Mouse (Mus musculus) left cerebral cortex, postnatal 10 days (tissue): ENCODE results near the gene Sirt1. TPM values are rescaled to one million over a fixed set of nuclear protein-coding genes. Genes with fewer than 3 reads are reported as not detected.

Experiments
- DNase-seq, 2 experiments: peaks; one replicate each; pipeline ENCODE4 v3.0.0; 2021 to 2022; ENCODE audit warnings: low spot score in 2 of 2, mixed read lengths in 1 of 2; ENCODE audit errors: extremely low spot score in 1 of 2
- intact Hi-C: fragments of 180-260 bp; cut with DNase I; formaldehyde crosslinking; loops from one replicate; pipeline ENCODE4 v1.15.1; 2025
- total RNA-seq, 2 experiments: library from RNA; stranded (reverse); gene quantifications; 2 replicates each; pipeline ENCODE4 v1.2.3; 2021

The Sirt1 gene
- total RNA-seq, 2 experiments from 2014 or later, result 12.8 TPM

DNA sequence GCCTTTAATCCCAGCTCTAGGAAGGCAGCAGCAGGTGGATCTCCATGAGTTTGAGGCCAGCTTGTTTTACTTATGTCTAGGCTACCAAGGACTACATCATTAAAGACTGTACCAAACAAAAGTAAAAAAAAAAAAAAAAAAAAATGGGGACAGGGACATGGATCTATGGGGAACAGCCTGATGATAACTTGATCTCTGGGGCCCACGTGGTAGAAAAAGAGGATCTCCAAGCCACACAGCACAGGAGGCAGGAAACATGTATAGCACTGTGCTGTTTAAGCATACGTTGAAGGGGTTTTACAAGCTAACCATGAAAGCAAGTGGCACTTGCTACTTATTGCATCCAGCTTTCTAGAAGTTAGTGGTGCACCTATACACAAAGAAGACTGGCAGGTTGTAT is 40.2 kb downstream of the Sirt1 start:
- no peak for DNase-seq
- intact Hi-C loops, result no loop called here

- peak; percentile 79 to 93 for DNase-seq
- intact Hi-C loops, result loop anchor here (5.0 kb wide), 1 partner anchor 38 kb away; no protein-coding TSS in a partner anchor
These were observed 42.4 kb downstream of the Sirt1 start for GRCm38 (mm10) chr10:63338914-63339643.

- intact Hi-C loops, result loop anchor here (5.0 kb wide), 1 partner anchor 39 kb away; no protein-coding TSS in a partner anchor
- DNase-seq, result peak; percentile 6 to 75
These were observed 43.3 kb downstream of the Sirt1 start for GRCm38 (mm10) chr10:63337951-63338836.

DNA sequence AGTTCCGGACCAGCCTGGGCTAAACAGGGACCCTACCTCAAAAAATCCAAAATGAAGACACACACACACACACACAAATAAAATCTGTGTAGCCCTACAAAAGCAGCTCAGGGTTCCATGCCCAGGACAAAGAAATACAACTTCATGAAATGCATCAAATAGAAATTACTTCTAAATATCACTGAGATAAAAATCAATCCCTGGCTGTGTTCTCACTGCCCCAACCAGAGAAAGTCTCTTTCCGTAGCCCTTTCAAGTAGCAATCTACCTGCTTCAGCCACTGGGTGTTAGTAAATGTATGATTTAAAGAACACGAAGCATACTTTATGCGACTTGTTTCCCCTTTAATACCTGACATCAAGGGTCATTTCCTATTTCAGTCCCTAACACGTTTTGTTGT is 44.2 kb downstream of the Sirt1 start:
- no peak for DNase-seq
- intact Hi-C loops, result loop anchor here (5.0 kb wide), 1 partner anchor 40 kb away; no protein-coding TSS in a partner anchor

DNA sequence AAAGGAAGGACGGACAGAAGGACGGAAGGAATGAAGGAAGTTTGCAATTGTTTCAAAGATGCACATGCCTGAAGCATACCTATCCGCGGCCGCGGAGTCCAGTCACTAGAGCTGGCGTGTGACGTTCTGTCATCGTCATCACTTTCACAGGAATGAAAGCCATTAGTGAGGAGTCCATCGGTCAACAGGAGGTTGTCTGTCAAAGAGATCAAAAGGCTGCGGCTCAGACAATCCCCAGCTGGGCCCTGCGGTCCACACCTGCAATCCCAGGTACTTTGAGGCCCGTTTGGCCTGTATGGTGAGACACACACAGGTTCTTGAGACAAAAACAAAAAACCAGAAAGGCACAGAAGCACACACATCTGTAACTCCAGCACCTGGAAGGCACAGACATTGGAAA is 44.6 kb downstream of the Sirt1 start:
- no peak for DNase-seq

GRCm38 (mm10) chr10:63327091-63327490 is 54.4 kb downstream of the Sirt1 start:
- intact Hi-C loops, result loop anchor here (10.0 kb wide), 1 partner anchor 322 kb away; no protein-coding TSS in a partner anchor

More for the DNA sequence above, 44.6 kb downstream of the Sirt1 start:
- intact Hi-C loops, result loop anchor here (5.0 kb wide), 1 partner anchor 40 kb away; no protein-coding TSS in a partner anchor

GRCm38 (mm10) chr10:63313726-63314125 is 67.8 kb downstream of the Sirt1 start:
- intact Hi-C loops, result loop anchor here (5.0 kb wide), 1 partner anchor 161 kb away; no protein-coding TSS in a partner anchor
- DNase-seq, result no peak

More at GRCm38 (mm10) chr10:63327091-63327490, 54.4 kb downstream of the Sirt1 start:
- no peak for DNase-seq

DNA sequence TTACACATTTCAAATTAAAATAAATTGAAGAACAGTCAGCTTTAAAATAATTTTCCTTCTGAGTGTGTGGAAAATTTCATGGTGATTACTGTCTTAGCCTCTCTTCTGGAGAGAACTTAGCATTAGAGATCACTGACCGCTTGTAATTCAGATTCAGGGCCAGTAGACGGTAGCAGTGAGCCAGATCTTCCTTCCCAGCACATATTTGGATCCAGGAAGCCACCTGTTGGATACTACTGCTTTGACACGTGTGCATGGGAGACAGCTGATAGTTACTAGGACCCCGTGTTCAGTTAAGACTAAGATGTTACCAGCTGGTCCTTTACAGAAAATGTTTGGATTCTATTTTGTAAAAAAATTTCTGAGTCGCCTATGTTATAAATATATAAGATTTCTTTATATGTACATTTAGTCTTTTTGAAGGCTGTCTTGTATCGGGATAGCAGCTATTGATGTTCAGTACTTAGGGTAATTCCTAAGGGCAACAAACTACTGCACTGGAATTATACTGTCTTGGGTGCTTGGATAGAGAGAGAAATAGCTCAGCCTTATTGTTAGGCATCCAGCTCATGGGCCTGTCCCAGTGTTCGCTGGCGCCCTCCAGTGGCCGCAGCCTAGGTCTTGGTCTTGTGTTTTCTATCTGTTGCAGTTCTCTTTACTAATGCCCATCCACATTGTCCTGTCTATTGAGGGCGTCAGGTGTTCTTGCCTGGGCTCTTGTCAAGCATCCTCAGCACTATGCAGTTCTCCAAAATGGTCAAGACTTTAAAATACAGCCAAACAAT is 72.7 kb downstream of the Sirt1 start:
- DNase-seq, result peak; percentile 60 to 86
- intact Hi-C loops, result no loop called here

DNA sequence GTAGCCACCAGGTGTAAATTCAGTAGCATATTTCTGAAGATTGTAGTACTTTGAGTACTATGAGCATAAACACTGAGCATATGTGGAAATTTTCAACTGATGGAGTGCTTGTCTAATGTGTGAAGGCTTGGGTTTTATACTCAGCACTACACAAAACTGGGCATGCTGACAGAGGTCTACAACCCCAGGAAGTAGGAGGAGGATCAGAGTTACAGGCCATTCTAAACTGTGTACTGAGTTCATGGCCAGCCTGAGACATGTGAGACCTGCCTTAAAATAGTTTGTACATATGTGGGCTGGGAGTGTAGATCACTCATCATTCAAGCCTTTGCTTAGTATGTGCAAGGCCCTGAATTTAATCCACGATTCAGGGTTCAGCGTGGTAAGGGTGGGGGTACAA is 79.1 kb downstream of the Sirt1 start:
- intact Hi-C loops, result no loop called here
- DNase-seq, result no peak

GRCm38 (mm10) chr10:63282846-63283245 is 98.7 kb downstream of the Sirt1 start:
- intact Hi-C loops, result no loop called here
- no peak for DNase-seq

GRCm38 (mm10) chr10:63282417-63282816 is 99.1 kb downstream of the Sirt1 start:
- no peak for DNase-seq
- intact Hi-C loops, result no loop called here

DNA sequence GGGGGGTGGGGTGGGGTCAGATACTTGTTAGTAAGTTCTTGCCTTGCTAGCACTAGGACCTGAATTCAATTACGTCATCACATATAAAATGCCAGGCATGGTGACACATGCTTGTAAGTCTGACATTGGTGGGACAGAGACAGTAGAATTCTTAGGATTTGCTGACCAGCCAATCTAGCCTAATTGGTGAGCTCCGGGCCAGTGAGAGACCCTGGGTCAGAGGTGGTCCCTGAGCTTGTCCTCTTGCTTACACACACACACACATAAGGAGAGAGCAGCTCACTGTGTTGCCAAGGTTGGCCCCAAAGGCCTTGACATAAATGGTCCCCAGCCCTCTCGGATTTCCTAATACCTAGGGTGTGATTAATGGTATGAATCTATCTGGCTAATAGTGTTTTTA is 101.7 kb downstream of the Sirt1 start:
- no peak for DNase-seq
- intact Hi-C loops, result no loop called here

DNA sequence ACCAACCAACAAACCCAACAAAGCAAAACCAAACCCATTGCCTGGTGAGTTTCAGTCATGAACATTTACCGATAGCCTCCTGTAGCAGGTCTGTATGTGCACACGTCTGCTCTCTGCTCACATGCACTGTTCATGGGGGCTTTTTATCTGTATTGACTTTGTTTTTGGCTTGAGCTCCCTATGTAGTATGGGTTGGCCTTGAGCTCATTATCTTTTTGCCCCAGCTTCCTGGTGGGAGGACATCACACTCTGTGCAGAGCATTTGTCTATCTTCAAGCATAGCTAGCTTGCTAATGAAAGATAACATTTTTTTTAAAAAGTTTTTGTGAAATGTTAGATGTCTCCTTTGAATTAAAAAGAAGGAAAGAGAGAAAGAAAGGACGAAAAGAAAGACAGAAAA is 104.5 kb downstream of the Sirt1 start:
- intact Hi-C loops, result no loop called here
- no peak for DNase-seq

DNA sequence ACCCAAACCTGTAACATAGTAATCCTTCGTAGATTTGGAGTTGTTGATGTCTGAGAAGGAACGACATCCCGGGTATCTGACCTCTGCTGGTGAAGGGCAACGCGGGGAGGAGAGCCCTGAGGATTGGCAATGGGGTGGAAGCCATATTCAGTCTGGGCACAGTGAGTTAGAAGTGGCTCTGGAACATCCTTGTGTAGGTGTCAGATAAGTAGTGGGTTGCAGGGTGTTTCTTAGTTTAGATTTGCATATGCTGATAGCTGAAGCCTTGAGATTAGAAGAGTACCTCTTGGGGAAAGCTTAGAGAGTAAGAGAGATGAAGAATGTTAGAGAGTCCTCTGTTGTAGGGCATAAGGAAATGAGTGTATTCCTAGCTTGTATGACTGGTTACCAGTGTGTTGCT is 108.6 kb downstream of the Sirt1 start:
- DNase-seq, result no peak
- intact Hi-C loops, result no loop called here

- DNase-seq, result no peak
- intact Hi-C loops, result no loop called here
These were observed 109.1 kb downstream of the Sirt1 start for GRCm38 (mm10) chr10:63272401-63272800.
